Mouse (Mus musculus) ES-Bruce4 (cell line): ENCODE data around the gene Ctu1. TPM values are rescaled to one million over a fixed set of nuclear protein-coding genes. Genes with fewer than 3 reads are reported as not detected.
"Not testable (repeated sequence)": the region's sequence is repeated elsewhere in the genome, so short reads cannot be mapped to it uniquely, and the experiment has no call there.

Source experiments
- H3K27ac ChIP-seq: 2 replicates; pipeline ENCODE4 v1.5.1; 2012; ENCODE audit warnings: low read length, inconsistent platforms; ENCODE audit not compliant: insufficient read depth
- H3K27me3 ChIP-seq: 2 replicates; pipeline ENCODE4 v1.6.1; 2012; ENCODE audit warnings: mild to moderate bottlenecking, low read length, inconsistent platforms; ENCODE audit not compliant: control insufficient read depth, poor library complexity, insufficient read depth, severe bottlenecking
- H3K36me3 ChIP-seq: 2 replicates; pipeline ENCODE4 v1.6.1; 2012; ENCODE audit warnings: inconsistent platforms, mild to moderate bottlenecking, low read length, moderate library complexity; ENCODE audit not compliant: control insufficient read depth, poor library complexity, insufficient read depth, severe bottlenecking
- H3K4me1 ChIP-seq: one replicate; pipeline ENCODE4 v1.8.1; 2011; ENCODE audit warnings: low read length; ENCODE audit not compliant: control insufficient read depth, insufficient read depth
- H3K4me3 ChIP-seq: 2 replicates; pipeline ENCODE4 v1.5.1; 2011; ENCODE audit warnings: low read depth, mild to moderate bottlenecking, low read length
- H3K9ac ChIP-seq: 2 replicates; pipeline ENCODE4 v1.6.1; 2012; ENCODE audit warnings: low read depth, mild to moderate bottlenecking, inconsistent platforms; ENCODE audit not compliant: poor library complexity, severe bottlenecking
- H3K9me3 ChIP-seq: replicated peaks from 2 replicates; pipeline ENCODE4 v1.6.1; 2012; ENCODE audit warnings: mild to moderate bottlenecking, low read length, inconsistent platforms; ENCODE audit not compliant: control insufficient read depth, poor library complexity, insufficient read depth, severe bottlenecking
- CTCF ChIP-seq: IDR thresholded peaks from one replicate; pipeline ENCODE4 v1.8.1; 2011; ENCODE audit warnings: low read depth, low read length
- EP300 ChIP-seq: IDR thresholded peaks from 2 replicates; pipeline ENCODE4 v1.6.1; 2011; ENCODE audit warnings: low read depth, low read length; ENCODE audit not compliant: insufficient read depth
- POLR2A ChIP-seq: IDR thresholded peaks from one replicate; pipeline ENCODE4 v1.8.1; 2011; ENCODE audit warnings: low read length; ENCODE audit not compliant: insufficient read depth
- polyA plus RNA-seq: library from polyadenylated mRNA; stranded (reverse); fragments of >200 nt; gene quantifications from 2 replicates; pipeline ENCODE4 v1.2.4, GENCODE M21; 2011; ENCODE audit warnings: low read depth; ENCODE audit not compliant: missing spikeins, insufficient read depth, insufficient read length

Gene Ctu1
- polyA plus RNA-seq, 1 experiment: 6.2 TPM

- Histone ChIP-seq H3K27ac (no peak overlapping the region), H3K9ac (peak overlapping the region; percentile 70), H3K9me3 (no peaks in the 10 kb centered on the region), H3K4me3 (peak overlapping the region; percentile 97), H3K36me3 (no peaks in the 10 kb centered on the region), H3K27me3 (no peaks in the 10 kb centered on the region), H3K4me1 (peaks cover 2% of the 10 kb centered on the region)
- TF ChIP-seq CTCF: no peak
- no peak for TF ChIP-seq POLR2A
- TF ChIP-seq EP300: no peak
Measured at GRCm38 (mm10) chr7:43672581-43673260, 905 bp downstream of the Ctu1 start.

GRCm38 (mm10) chr7:43675091-43675490 lies 3.3 kb downstream of the Ctu1 start:
- Histone ChIP-seq H3K4me1 (peaks cover 2% of the 10 kb centered on the region), H3K9me3 (no peaks in the 10 kb centered on the region), H3K36me3 (no peaks in the 10 kb centered on the region), H3K27me3 (no peaks in the 10 kb centered on the region), H3K9ac (peak overlapping the region; percentile 5; the same call in 1 of the 2 replicates), H3K27ac (no peak overlapping the region), H3K4me3 (peak overlapping the region; percentile 38)
- TF ChIP-seq EP300: no peak
- TF ChIP-seq CTCF: no peak
- TF ChIP-seq POLR2A: no peak

GRCm38 (mm10) chr7:43678517-43678916 lies 6.7 kb downstream of the Ctu1 start:
- no peaks in the 10 kb centered on the region for H3K36me3 ChIP-seq

GRCm38 (mm10) chr7:43680960-43681359 lies 9.1 kb downstream of the Ctu1 start:
- Histone ChIP-seq H3K4me1 (no peaks in the 10 kb centered on the region), H3K27me3 (no peaks in the 10 kb centered on the region), H3K9me3 (no peaks in the 10 kb centered on the region), H3K9ac (no peak overlapping the region), H3K4me3 (no peak overlapping the region), H3K27ac (no peak overlapping the region), H3K36me3 (no peaks in the 10 kb centered on the region)
- TF ChIP-seq CTCF: peak; percentile 98
- TF ChIP-seq EP300: no peak

More at GRCm38 (mm10) chr7:43678517-43678916, 6.7 kb downstream of the Ctu1 start:
- Histone ChIP-seq H3K27ac (no peak overlapping the region), H3K9me3 (no peaks in the 10 kb centered on the region), H3K4me1 (peaks cover 2% of the 10 kb centered on the region), H3K27me3 (no peaks in the 10 kb centered on the region), H3K4me3 (no peak overlapping the region), H3K9ac (no peak overlapping the region)
- TF ChIP-seq POLR2A (no peak), CTCF (peak; percentile 60), EP300 (no peak)

GRCm38 (mm10) chr7:43682511-43682910 lies 10.7 kb downstream of the Ctu1 start:
- not testable (repeated sequence) for H3K9ac ChIP-seq, H3K4me3 ChIP-seq, H3K4me1 ChIP-seq, H3K27me3 ChIP-seq, H3K27ac ChIP-seq, H3K9me3 ChIP-seq, H3K36me3 ChIP-seq
- peak; percentile 29 for TF ChIP-seq CTCF

GRCm38 (mm10) chr7:43685088-43685487 lies 13.3 kb downstream of the Ctu1 start:
- Histone ChIP-seq H3K4me3 (no peak overlapping the region), H3K9me3 (no peaks in the 10 kb centered on the region), H3K36me3 (no peaks in the 10 kb centered on the region), H3K4me1 (no peaks in the 10 kb centered on the region), H3K9ac (no peak overlapping the region), H3K27ac (no peak overlapping the region), H3K27me3 (no peaks in the 10 kb centered on the region)
- TF ChIP-seq CTCF (no peak), POLR2A (no peak), EP300 (no peak)
